ENCODE assay signal across 17 mouse cellular contexts in genomic region chr12:117450106-117450505, GRCm38 (mm10).
DNase-seq lines count a peak whose midpoint lies in the region; ATAC-seq and TF ChIP-seq lines count a peak whose summit lies in the region.
"Had no signal": no experiment of that assay in that cellular context is flagged by ENCODE, and none has a peak within 500 bp of the region (broad histone marks: within the 10 kb centered on the region; RNA-seq: fewer than 3 reads in every experiment).

No protein-coding gene starts in this region.

- no peak overlapping the region for H3K4me3 ChIP-seq in forebrain, embryonic 10.5 days
- H3K4me3 ChIP-seq in forebrain, embryonic 14.5 days (ENCODE audit: low read depth, low read length) = no peak overlapping the region
- H3K4me3 ChIP-seq in lung, embryonic 14.5 days (ENCODE audit: low read depth, low read length) = no peak overlapping the region
- no peak overlapping the region for H3K4me3 ChIP-seq in stomach, embryonic 16.5 days (replicated peaks; ENCODE audit: low read length)
- H3K4me3 ChIP-seq: embryonic facial prominence, embryonic 13.5 days; forebrain, embryonic 13.5 days; hindbrain, embryonic 13.5 days had no signal

- DNase-seq in forebrain, embryonic 10.5 days (ENCODE audit: extremely low spot score, low spot score) = no peak
- no peak for DNase-seq in forebrain, embryonic 14.5 days (ENCODE audit: low spot score)
- DNase-seq in lung, embryonic 14.5 days = no peak
- DNase-seq in lung, postnatal 14 days = no peak
- peak; percentile 52 for DNase-seq in large intestine, adult 2 months (ENCODE audit: low read depth, low spot score)
- DNase-seq in thymus, postnatal 25 days = no peak
- DNase-seq: adrenal gland, postnatal 10 days; cerebellum, postnatal 10 days; gastrocnemius, postnatal 36 days; kidney, adult 2 months; liver had no signal

- H3K9me3 ChIP-seq in forebrain, embryonic 10.5 days = no peaks in the 10 kb centered on the region
- no peaks in the 10 kb centered on the region for H3K9me3 ChIP-seq in forebrain, embryonic 14.5 days (replicated peaks; ENCODE audit: control insufficient read depth, low read length)
- no peaks in the 10 kb centered on the region for H3K9me3 ChIP-seq in lung, embryonic 14.5 days (ENCODE audit: low read depth, low read length)
- no peaks in the 10 kb centered on the region for H3K9me3 ChIP-seq in stomach, embryonic 16.5 days (replicated peaks; ENCODE audit: control insufficient read depth, low read length)
- H3K9me3 ChIP-seq: embryonic facial prominence, embryonic 13.5 days; forebrain, embryonic 13.5 days; hindbrain, embryonic 13.5 days had no signal

- ATAC-seq in forebrain, embryonic 14.5 days = no peak
- ATAC-seq in lung, embryonic 14.5 days (ENCODE audit: insufficient read depth) = peak; percentile 42; the same call in 1 of the 2 replicates
- ATAC-seq in stomach, embryonic 16.5 days (ENCODE audit: insufficient read depth, low FRiP score) = peak; percentile 74
- ATAC-seq in inflammation-experienced regulatory T-cells, adult 6 months = no peak
- ATAC-seq: forebrain, embryonic 13.5 days; midbrain, embryonic 16.5 days had no signal

- peaks cover 18% of the 10 kb centered on the region for H3K4me1 ChIP-seq in forebrain, embryonic 10.5 days
- H3K4me1 ChIP-seq in forebrain, embryonic 14.5 days (ENCODE audit: control insufficient read depth, insufficient read depth, low read length) = no peaks in the 10 kb centered on the region; the same call in 1 of the 2 replicates
- peaks cover 13% of the 10 kb centered on the region; the same call in 1 of the 2 replicates for H3K4me1 ChIP-seq in lung, embryonic 14.5 days (ENCODE audit: insufficient read depth)
- 0 out of 2 replicates have a peak, but pooled peaks cover 3% of the 10 kb centered on the region for H3K4me1 ChIP-seq in stomach, embryonic 16.5 days (ENCODE audit: control insufficient read depth, insufficient read depth, low read length)

- H3K27ac ChIP-seq in forebrain, embryonic 10.5 days = 0 out of 2 replicates have a peak overlapping the region, but pooled peaks have one; percentile 48
- H3K27ac ChIP-seq in forebrain, embryonic 14.5 days (ENCODE audit: low read depth, low read length) = no peak overlapping the region
- H3K27ac ChIP-seq in lung, embryonic 14.5 days (ENCODE audit: low read depth) = no peak overlapping the region
- no peak overlapping the region for H3K27ac ChIP-seq in stomach, embryonic 16.5 days (ENCODE audit: low read length)
- H3K27ac ChIP-seq: embryonic facial prominence, embryonic 13.5 days; forebrain, embryonic 13.5 days; hindbrain, embryonic 13.5 days had no signal

- no peak for TF ChIP-seq CTCF in lung, embryonic 14.5 days (IDR thresholded peaks at IDR 0.05; ENCODE audit: low read depth)

- no peak overlapping the region for H3K9ac ChIP-seq in forebrain, embryonic 14.5 days (ENCODE audit: low read length)
- no peak overlapping the region for H3K9ac ChIP-seq in lung, embryonic 14.5 days
- no peak overlapping the region for H3K9ac ChIP-seq in stomach, embryonic 16.5 days (ENCODE audit: low read length)
- H3K9ac ChIP-seq: embryonic facial prominence, embryonic 13.5 days; forebrain, embryonic 13.5 days; hindbrain, embryonic 13.5 days had no signal

- H3K4me2 ChIP-seq in forebrain, embryonic 14.5 days (ENCODE audit: low read length) = no peak overlapping the region
- H3K4me2 ChIP-seq in lung, embryonic 14.5 days = no peak overlapping the region
- no peak overlapping the region for H3K4me2 ChIP-seq in stomach, embryonic 16.5 days (ENCODE audit: low read depth, low read length)
- H3K4me2 ChIP-seq: embryonic facial prominence, embryonic 13.5 days; forebrain, embryonic 13.5 days; hindbrain, embryonic 13.5 days had no signal

- no peaks in the 10 kb centered on the region for H3K36me3 ChIP-seq in forebrain, embryonic 10.5 days (replicated peaks)
- H3K36me3 ChIP-seq in forebrain, embryonic 14.5 days (ENCODE audit: control insufficient read depth, insufficient read depth, low read length) = no peaks in the 10 kb centered on the region
- no peaks in the 10 kb centered on the region for H3K36me3 ChIP-seq in lung, embryonic 14.5 days (ENCODE audit: insufficient read depth)
- H3K36me3 ChIP-seq in stomach, embryonic 16.5 days (ENCODE audit: control insufficient read depth, insufficient read depth, low read length) = no peaks in the 10 kb centered on the region
- H3K36me3 ChIP-seq: embryonic facial prominence, embryonic 13.5 days; hindbrain, embryonic 13.5 days had no signal

- no peaks in the 10 kb centered on the region for H3K27me3 ChIP-seq in forebrain, embryonic 10.5 days (ENCODE audit: poor library complexity, severe bottlenecking)
- no peaks in the 10 kb centered on the region for H3K27me3 ChIP-seq in forebrain, embryonic 14.5 days (replicated peaks; ENCODE audit: control insufficient read depth, insufficient read depth, low read length)
- no peaks in the 10 kb centered on the region for H3K27me3 ChIP-seq in lung, embryonic 14.5 days (ENCODE audit: insufficient read depth, low read length)
- no peaks in the 10 kb centered on the region for H3K27me3 ChIP-seq in stomach, embryonic 16.5 days (ENCODE audit: control insufficient read depth, insufficient read depth, low read length)
- H3K27me3 ChIP-seq: embryonic facial prominence, embryonic 13.5 days; forebrain, embryonic 13.5 days; hindbrain, embryonic 13.5 days had no signal

Comparison
In these comparisons a context has a peak if more than half of its experiments do, and no peak if none do; other contexts are left out.
1. ATAC-seq: peak in lung, embryonic 14.5 days (single experiment) and stomach, embryonic 16.5 days (single experiment); none in forebrain, embryonic 14.5 days (single experiment) and inflammation-experienced regulatory T-cells, adult 6 months (single experiment).